Mouse (Mus musculus) bone marrow, adult 2 months (tissue): ENCODE measurements around the gene Rassf5. TPM values are rescaled to one million over a fixed set of nuclear protein-coding genes. Genes with fewer than 3 reads are reported as not detected.

Experiments
- H3K27ac ChIP-seq: fragments of 200-500 bp; 2 replicates; pipeline ENCODE4 v1.5.1; 2012; ENCODE audit warnings: low read depth, mild to moderate bottlenecking, control low read depth, inconsistent platforms, low read length; ENCODE audit not compliant: control insufficient read depth, poor library complexity, insufficient read depth
- H3K4me1 ChIP-seq: fragments of 200-500 bp; 2 replicates; pipeline ENCODE4 v1.6.1; 2011; ENCODE audit warnings: low read length; ENCODE audit not compliant: control insufficient read depth, insufficient read depth
- H3K4me3 ChIP-seq: fragments of 200-500 bp; replicated peaks from 2 replicates; pipeline ENCODE3; 2011; ENCODE audit warnings: mild to moderate bottlenecking, low read depth, low read length, control low read depth; ENCODE audit not compliant: control insufficient read depth
- CTCF ChIP-seq: fragments of 200-500 bp; IDR thresholded peaks from 2 replicates; pipeline ENCODE4 v1.5.1; 2011; ENCODE audit warnings: low read length, control low read depth; ENCODE audit not compliant: control insufficient read depth, insufficient read depth
- POLR2A ChIP-seq: fragments of 200-500 bp; IDR thresholded peaks from 2 replicates; pipeline ENCODE4 v1.6.1; 2011; ENCODE audit warnings: low read depth, mild to moderate bottlenecking, control low read depth, low read length, borderline replicate concordance; ENCODE audit not compliant: control insufficient read depth
- WGBS: fragments of 180-500 bp; shearing (Covaris S2); methylation state at CpG from one replicate; pipeline ENCODE4 v1.1.7; 2018; 5-methylcytosine and 5-hydroxymethylcytosine counted together
- polyA plus RNA-seq: library from polyadenylated mRNA; stranded (reverse); fragments of >200 nt; gene quantifications from 2 replicates; pipeline ENCODE4 v1.2.4, GENCODE M21; 2011; ENCODE audit warnings: low replicate concordance; ENCODE audit not compliant: missing spikeins, insufficient read depth, insufficient read length

The Rassf5 gene
- polyA plus RNA-seq, 1 experiment: 21.8 TPM

GRCm38 (mm10) chr1:131185821-131186506, 59.1 kb downstream of the Rassf5 start:
- H3K27ac ChIP-seq: 0 out of 2 replicates have a peak overlapping the region, but pooled peaks have one; percentile 25
- no peak for TF ChIP-seq POLR2A
- no peak for TF ChIP-seq CTCF
- peaks cover 21% of the 10 kb centered on the region for H3K4me1 ChIP-seq
- WGBS: 83% methylated on average over 13 of the region's 13 CpGs
- no peak overlapping the region for H3K4me3 ChIP-seq

GRCm38 (mm10) chr1:131184956-131185660, 60.0 kb downstream of the Rassf5 start:
- Histone ChIP-seq H3K4me3 (no peak overlapping the region), H3K4me1 (peaks cover 21% of the 10 kb centered on the region), H3K27ac (no peak overlapping the region)
- WGBS: 47% methylated on average over 8 of the region's 8 CpGs
- TF ChIP-seq POLR2A (no peak), CTCF (no peak)

- H3K4me1 ChIP-seq: peaks cover 19% of the 10 kb centered on the region
- WGBS: 35% methylated on average over 9 of the region's 9 CpGs
- TF ChIP-seq POLR2A (no peak), CTCF (no peak)
- 0 out of 2 replicates have a peak overlapping the region, but pooled peaks have one; percentile 40 for H3K27ac ChIP-seq
- H3K4me3 ChIP-seq: no peak overlapping the region
Observed at GRCm38 (mm10) chr1:131184253-131184955, 60.7 kb downstream of the Rassf5 start.

- Histone ChIP-seq H3K27ac (no peak overlapping the region), H3K4me3 (no peak overlapping the region), H3K4me1 (peaks cover 14% of the 10 kb centered on the region)
- TF ChIP-seq POLR2A (no peak), CTCF (no peak)
- WGBS: 18% methylated on average over 7 of the region's 7 CpGs
Observed at GRCm38 (mm10) chr1:131183201-131183600, 61.9 kb downstream of the Rassf5 start.

GRCm38 (mm10) chr1:131181642-131182527, 63.2 kb downstream of the Rassf5 start:
- Histone ChIP-seq H3K4me1 (peaks cover 14% of the 10 kb centered on the region), H3K4me3 (no peak overlapping the region), H3K27ac (no peak overlapping the region)
- WGBS: 59% methylated on average over 9 of the region's 9 CpGs
- TF ChIP-seq CTCF (peak; percentile 90), POLR2A (no peak)

GRCm38 (mm10) chr1:131180386-131180785, 64.7 kb downstream of the Rassf5 start:
- WGBS: 89% methylated on average over 7 of the region's 7 CpGs
- H3K4me1 ChIP-seq: peaks cover 9% of the 10 kb centered on the region
- no peak overlapping the region for H3K27ac ChIP-seq
- H3K4me3 ChIP-seq: no peak overlapping the region
- TF ChIP-seq POLR2A (no peak), CTCF (no peak)

- WGBS: 55% methylated on average over 5 of the region's 5 CpGs
- TF ChIP-seq POLR2A (no peak), CTCF (no peak)
- no peak overlapping the region for H3K27ac ChIP-seq
- peaks cover 6% of the 10 kb centered on the region for H3K4me1 ChIP-seq
- no peak overlapping the region for H3K4me3 ChIP-seq
Observed at GRCm38 (mm10) chr1:131178083-131178482, 67.0 kb downstream of the Rassf5 start.
